Mouse (Mus musculus) testis, adult 2 months (tissue): Measurements from ENCODE around the gene Dync2li1.

Source experiments
- CTCF ChIP-seq: fragments of 200-500 bp; IDR thresholded peaks from 2 replicates; pipeline ENCODE4 v1.5.1; 2012; ENCODE audit warnings: low read depth, mild to moderate bottlenecking, inconsistent platforms, low read length, moderate library complexity; ENCODE audit not compliant: control insufficient read depth, insufficient read depth, insufficient replicate concordance
- POLR2A ChIP-seq: fragments of 200-500 bp; IDR thresholded peaks from 2 replicates; pipeline ENCODE4 v1.6.1; 2012; ENCODE audit warnings: low read depth, mild to moderate bottlenecking, inconsistent platforms, low read length, moderate library complexity; ENCODE audit not compliant: control insufficient read depth

DNA sequence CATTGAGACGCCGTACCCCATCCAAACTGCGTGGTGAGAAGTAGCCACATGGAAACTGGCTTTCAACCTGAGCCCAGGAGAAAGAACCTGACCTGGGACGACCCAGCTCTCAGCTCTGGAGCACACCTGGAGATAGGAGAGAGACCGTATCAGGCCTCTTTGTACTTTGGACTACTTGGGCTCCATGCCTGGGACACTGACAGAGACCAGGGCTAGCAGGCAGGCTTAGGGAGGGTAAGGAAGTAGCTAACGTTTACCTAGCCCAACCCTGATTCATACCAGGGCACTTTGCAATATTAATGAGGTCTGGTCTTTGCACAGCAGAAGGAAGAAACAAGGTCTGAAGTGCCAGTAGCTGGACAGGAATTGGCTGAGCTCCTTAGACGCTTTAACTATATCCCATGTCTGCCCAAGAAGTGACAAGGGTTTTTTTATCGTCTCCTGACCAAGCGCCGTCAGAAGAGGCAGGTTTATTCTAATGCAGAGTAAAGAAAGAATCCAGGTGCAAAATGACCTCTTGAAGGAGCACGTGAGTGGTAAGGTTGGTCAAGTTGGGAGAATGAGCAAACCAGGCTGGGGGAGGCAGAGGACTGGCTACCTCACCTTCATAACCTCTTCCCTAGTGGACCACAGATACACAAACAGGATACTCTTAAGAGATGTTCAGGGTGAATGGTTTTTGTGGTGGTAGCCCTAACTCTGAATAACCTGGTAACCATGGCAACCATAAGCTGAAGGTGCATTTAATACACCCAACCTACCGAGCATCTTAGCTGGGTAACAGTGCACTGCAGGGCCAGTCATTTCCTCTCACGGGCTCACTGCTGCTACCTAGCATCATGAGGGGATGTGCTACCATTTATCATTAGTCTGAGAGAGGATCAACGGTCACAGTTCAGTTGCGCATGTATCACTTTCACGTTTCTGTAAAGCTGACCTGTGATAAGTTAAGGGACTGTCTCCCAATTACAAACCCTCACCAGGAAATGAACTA lies 46.4 kb downstream of the Dync2li1 start:
- TF ChIP-seq POLR2A (no peak), CTCF (no peak)
